Mouse (Mus musculus): Measurements from ENCODE around the gene Hoxd1.

- TF ChIP-seq CTCF (IDR thresholded peaks at IDR 0.05; ENCODE audit: low read depth) (no peak), EP300 (IDR thresholded peaks at IDR 0.05; ENCODE audit: low read depth) (no peak)
These were observed 34.5 kb upstream of the Hoxd1 start for GRCm38 (mm10) chr2:74728303-74728680.
